Mouse (Mus musculus) intestine, embryonic 16.5 days (tissue): ENCODE results near the gene Zfp346. TPM values are rescaled to one million over a fixed set of nuclear protein-coding genes. Genes with fewer than 3 reads are reported as not detected.

ENCODE experiments used
- ATAC-seq: fragments of 200-750 bp; cut with Nextera tagmentation; 2 replicates; pipeline ENCODE4 v1.8.0; 2017; ENCODE audit warnings: moderate TSS enrichment, moderate library complexity
- H3K27ac ChIP-seq: fragments of 300-500 bp; sonication (generic); 2 replicates; pipeline ENCODE4 v1.5.1; 2014; ENCODE audit warnings: mild to moderate bottlenecking, low read length
- H3K27me3 ChIP-seq: fragments of 300-500 bp; sonication (generic); replicated peaks from 2 replicates; pipeline ENCODE4 v1.6.1; 2014; ENCODE audit warnings: low read length, control low read depth, mixed read lengths; ENCODE audit not compliant: control insufficient read depth, insufficient read depth
- H3K36me3 ChIP-seq: fragments of 300-500 bp; sonication (generic); 2 replicates; pipeline ENCODE4 v1.6.1; 2014; ENCODE audit warnings: low read length, control low read depth; ENCODE audit not compliant: control insufficient read depth, insufficient read depth
- H3K4me1 ChIP-seq: fragments of 300-500 bp; sonication (generic); 2 replicates; pipeline ENCODE4 v1.6.1; 2014; ENCODE audit warnings: low read length, control low read depth, mixed read lengths; ENCODE audit not compliant: control insufficient read depth, insufficient read depth
- H3K4me2 ChIP-seq: fragments of 300-500 bp; sonication (generic); 2 replicates; pipeline ENCODE4 v1.6.1; 2014; ENCODE audit warnings: low read depth, low read length, control low read depth
- H3K4me3 ChIP-seq: fragments of 300-500 bp; sonication (generic); 2 replicates; pipeline ENCODE4 v1.5.1; 2014; ENCODE audit warnings: mild to moderate bottlenecking, low read length
- H3K9ac ChIP-seq: fragments of 300-500 bp; sonication (generic); 2 replicates; pipeline ENCODE4 v1.6.1; 2014; ENCODE audit warnings: low read depth, low read length
- H3K9me3 ChIP-seq: fragments of 300-500 bp; sonication (generic); 2 replicates; pipeline ENCODE4 v1.6.1; 2016; ENCODE audit warnings: low read length, control low read depth; ENCODE audit not compliant: control insufficient read depth
- WGBS: fragments of 180-500 bp; shearing (Covaris S2); extraction: QIAGEN DNeasy Blood & Tissue Kit; methylation state at CpG from one replicate; pipeline ENCODE4 v1.1.7; 2014; 5-methylcytosine and 5-hydroxymethylcytosine counted together
- polyA plus RNA-seq: library from polyadenylated mRNA; unstranded; fragments of >200 nt; fragmentation: Nextera tagmentation; extraction: Ambion mirVana; gene quantifications from 2 replicates; pipeline ENCODE4 v1.2.1, GENCODE M21; 2015

The Zfp346 gene
- polyA plus RNA-seq, 1 experiment from 2014 or later: 12.5 TPM

- H3K36me3 ChIP-seq: peaks cover 7% of the 10 kb centered on the region
- H3K9me3 ChIP-seq: no peaks in the 10 kb centered on the region
- no peak within 1 kb of the TSS for H3K27ac ChIP-seq
- no peak for ATAC-seq
- peaks cover 5% of the 10 kb centered on the region; the same call in 1 of the 2 replicates for H3K4me1 ChIP-seq
- H3K4me2 ChIP-seq: no peak within 1 kb of the TSS
- 94% methylated on average over 2 of the region's 2 CpGs for WGBS
- H3K4me3 ChIP-seq: no peak within 1 kb of the TSS
- no peak within 1 kb of the TSS for H3K9ac ChIP-seq
- H3K27me3 ChIP-seq: no peaks in the 10 kb centered on the region
Observed at GRCm38 (mm10) chr13:55133448-55133847, 28.3 kb downstream of the Zfp346 start, which contains the start of gene Gm17617. Gene Gm17617 (minus strand): TSS chr13:55133548.

GRCm38 (mm10) chr13:55135382-55135781 lies 30.3 kb downstream of the Zfp346 start:
- no peak overlapping the region for H3K4me2 ChIP-seq

DNA sequence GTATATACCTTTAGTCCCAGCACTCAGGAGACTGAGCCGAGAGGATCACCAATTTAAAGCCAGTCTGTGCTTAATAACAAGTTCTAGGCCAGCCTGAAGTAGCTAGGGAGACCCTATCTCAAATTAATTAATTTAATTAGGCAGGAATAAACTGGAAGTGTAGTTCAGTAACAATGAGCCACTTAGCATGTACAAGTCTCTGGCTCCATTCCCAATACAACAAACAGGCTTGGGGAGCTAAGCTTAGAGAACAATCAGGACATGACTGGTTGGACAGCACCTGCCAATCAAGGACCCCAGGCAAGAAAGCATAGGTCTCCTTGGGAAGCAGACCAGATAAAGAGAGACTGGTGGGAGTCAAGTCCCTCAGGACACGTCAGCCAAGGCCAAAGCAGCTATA lies 35.2 kb downstream of the Zfp346 start:
- Histone ChIP-seq H3K4me2 (no peak overlapping the region), H3K9me3 (no peaks in the 10 kb centered on the region), H3K9ac (no peak overlapping the region), H3K4me1 (peaks cover 5% of the 10 kb centered on the region; the same call in 1 of the 2 replicates), H3K36me3 (no peaks in the 10 kb centered on the region), H3K4me3 (no peak overlapping the region), H3K27ac (no peak overlapping the region), H3K27me3 (no peaks in the 10 kb centered on the region)
- WGBS: 73% methylated on average over 2 of the region's 2 CpGs
- no peak for ATAC-seq

More at GRCm38 (mm10) chr13:55135382-55135781, 30.3 kb downstream of the Zfp346 start:
- Histone ChIP-seq H3K9me3 (no peaks in the 10 kb centered on the region), H3K36me3 (peaks cover 7% of the 10 kb centered on the region), H3K9ac (no peak overlapping the region), H3K4me3 (no peak overlapping the region), H3K27ac (no peak overlapping the region), H3K4me1 (peaks cover 5% of the 10 kb centered on the region; the same call in 1 of the 2 replicates), H3K27me3 (no peaks in the 10 kb centered on the region)
- ATAC-seq: no peak
- 11% methylated on average over 5 of the region's 5 CpGs for WGBS

- H3K4me2 ChIP-seq: peak within 1 kb of the TSS; percentile 95
- H3K4me1 ChIP-seq: peaks cover 13% of the 10 kb centered on the region
- H3K4me3 ChIP-seq: peak within 1 kb of the TSS; percentile 68
- ATAC-seq: peak; percentile 87
- no peaks in the 10 kb centered on the region; the same call in 1 of the 2 replicates for H3K27me3 ChIP-seq
- H3K27ac ChIP-seq: peak within 1 kb of the TSS; percentile 96
- peak within 1 kb of the TSS; percentile 80 for H3K9ac ChIP-seq
- no peaks in the 10 kb centered on the region for H3K9me3 ChIP-seq
- WGBS: 2% methylated on average over 67 of the region's 68 CpGs
- no peaks in the 10 kb centered on the region for H3K36me3 ChIP-seq
Observed at GRCm38 (mm10) chr13:55152621-55153415, 47.7 kb downstream of the Zfp346 start, which contains the start of gene Fgfr4. Gene Fgfr4 (plus strand): TSS chr13:55152640.

- peak overlapping the region; percentile 80 for H3K9ac ChIP-seq
Observed at GRCm38 (mm10) chr13:55153951-55154350, 48.8 kb downstream of the Zfp346 start.

GRCm38 (mm10) chr13:55162365-55162764 lies 57.3 kb downstream of the Zfp346 start:
- Histone ChIP-seq H3K4me1 (no peaks in the 10 kb centered on the region), H3K27ac (no peak overlapping the region), H3K27me3 (no peaks in the 10 kb centered on the region), H3K9ac (no peak overlapping the region), H3K9me3 (no peaks in the 10 kb centered on the region), H3K4me3 (no peak overlapping the region), H3K4me2 (no peak overlapping the region), H3K36me3 (peaks cover 5% of the 10 kb centered on the region)
- no peak for ATAC-seq
- 60% methylated on average over 7 of the region's 7 CpGs for WGBS

More at GRCm38 (mm10) chr13:55153951-55154350, 48.8 kb downstream of the Zfp346 start:
- Histone ChIP-seq H3K4me3 (peak overlapping the region; percentile 68; the same call in 1 of the 2 replicates), H3K27me3 (no peaks in the 10 kb centered on the region; the same call in 1 of the 2 replicates), H3K4me2 (peak overlapping the region; percentile 95), H3K4me1 (peaks cover 13% of the 10 kb centered on the region), H3K9me3 (no peaks in the 10 kb centered on the region), H3K36me3 (no peaks in the 10 kb centered on the region), H3K27ac (peak overlapping the region; percentile 61; the same call in 1 of the 2 replicates)
- WGBS: 70% methylated on average over 5 of the region's 5 CpGs
- ATAC-seq: no peak

GRCm38 (mm10) chr13:55163553-55163952 lies 58.4 kb downstream of the Zfp346 start:
- Histone ChIP-seq H3K9me3 (no peaks in the 10 kb centered on the region), H3K36me3 (peaks cover 5% of the 10 kb centered on the region), H3K9ac (no peak overlapping the region), H3K4me1 (no peaks in the 10 kb centered on the region), H3K27me3 (no peaks in the 10 kb centered on the region), H3K4me2 (no peak overlapping the region), H3K4me3 (no peak overlapping the region), H3K27ac (no peak overlapping the region)
- ATAC-seq: peak; percentile 41; the same call in 1 of the 2 replicates
- WGBS: 37% methylated on average over 5 of the region's 5 CpGs

GRCm38 (mm10) chr13:55165831-55166339 lies 60.8 kb downstream of the Zfp346 start:
- H3K27ac ChIP-seq: no peak overlapping the region
- H3K9ac ChIP-seq: no peak overlapping the region
- 94% methylated on average over 16 of the region's 16 CpGs for WGBS
- H3K4me3 ChIP-seq: no peak overlapping the region
- H3K27me3 ChIP-seq: no peaks in the 10 kb centered on the region
- no peaks in the 10 kb centered on the region for H3K9me3 ChIP-seq
- H3K36me3 ChIP-seq: peaks cover 5% of the 10 kb centered on the region
- ATAC-seq: no peak
- H3K4me2 ChIP-seq: no peak overlapping the region
- H3K4me1 ChIP-seq: no peaks in the 10 kb centered on the region

- H3K36me3 ChIP-seq: no peaks in the 10 kb centered on the region
- H3K4me1 ChIP-seq: peaks cover 9% of the 10 kb centered on the region
- no peaks in the 10 kb centered on the region for H3K27me3 ChIP-seq
- 86% methylated on average over 32 of the region's 32 CpGs for WGBS
- no peak overlapping the region for H3K4me3 ChIP-seq
- H3K27ac ChIP-seq: no peak overlapping the region
- H3K9me3 ChIP-seq: no peaks in the 10 kb centered on the region
- ATAC-seq: no peak
- H3K4me2 ChIP-seq: no peak overlapping the region
- H3K9ac ChIP-seq: no peak overlapping the region
Observed at GRCm38 (mm10) chr13:55166806-55167725, 62.0 kb downstream of the Zfp346 start.
